Mouse (Mus musculus) heart, embryonic 14.5 days (tissue): ENCODE measurements around the gene Inf2. TPM values are rescaled to one million over a fixed set of nuclear protein-coding genes. Genes with fewer than 3 reads are reported as not detected.

Source experiments
- ATAC-seq: fragments of 200-750 bp; cut with Nextera tagmentation; 2 replicates; pipeline ENCODE4 v1.8.0; 2017; ENCODE audit warnings: low read depth, moderate TSS enrichment; ENCODE audit not compliant: insufficient number of reproducible peaks, insufficient read depth, low FRiP score
- H3K27ac ChIP-seq, 2 experiments: fragments of 200-500 bp in 1 of 2; fragments of 300-500 bp in 1 of 2; sonication (generic) in 1 of 2; replicated peaks in 1 of 2; 2 replicates each; pipeline ENCODE4 v1.5.1; 2012 to 2014; ENCODE audit warnings: low read depth in 2 of 2, low read length in 2 of 2, control low read depth in 1 of 2, mild to moderate bottlenecking in 1 of 2, mixed read lengths in 1 of 2; ENCODE audit not compliant: control insufficient read depth in 1 of 2, insufficient read depth in 1 of 2
- H3K27me3 ChIP-seq: fragments of 300-500 bp; sonication (generic); 2 replicates; pipeline ENCODE4 v1.6.1; 2014; ENCODE audit warnings: mild to moderate bottlenecking, low read length, control low read depth; ENCODE audit not compliant: control insufficient read depth, insufficient read depth
- H3K36me3 ChIP-seq: fragments of 300-500 bp; sonication (generic); 2 replicates; pipeline ENCODE4 v1.6.1; 2014; ENCODE audit warnings: mild to moderate bottlenecking, control low read depth, low read length, mixed read lengths; ENCODE audit not compliant: control insufficient read depth, insufficient read depth
- H3K4me1 ChIP-seq, 2 experiments: fragments of 200-500 bp in 1 of 2; fragments of 300-500 bp in 1 of 2; sonication (generic) in 1 of 2; 2 replicates each; pipeline ENCODE4 v1.6.1; 2012 to 2014; ENCODE audit warnings: low read length in 2 of 2, control low read depth in 1 of 2, mixed read lengths in 1 of 2; ENCODE audit not compliant: control insufficient read depth in 2 of 2, insufficient read depth in 2 of 2
- H3K4me2 ChIP-seq: fragments of 300-500 bp; sonication (generic); 2 replicates; pipeline ENCODE4 v1.6.1; 2014; ENCODE audit warnings: mild to moderate bottlenecking, low read length
- H3K4me3 ChIP-seq, 2 experiments: fragments of 200-500 bp in 1 of 2; fragments of 300-500 bp in 1 of 2; sonication (generic) in 1 of 2; 2 replicates each; pipeline ENCODE4 v1.5.1; 2012 to 2014; ENCODE audit warnings: low read length in 2 of 2, mild to moderate bottlenecking in 2 of 2, control low read depth in 1 of 2, low read depth in 1 of 2, moderate library complexity in 1 of 2; ENCODE audit not compliant: control insufficient read depth in 1 of 2, insufficient read depth in 1 of 2
- H3K9ac ChIP-seq: fragments of 300-500 bp; sonication (generic); 2 replicates; pipeline ENCODE4 v1.6.1; 2014; ENCODE audit warnings: mild to moderate bottlenecking, low read length
- H3K9me3 ChIP-seq: fragments of 300-500 bp; sonication (generic); 2 replicates; pipeline ENCODE4 v1.6.1; 2016; ENCODE audit warnings: low read length, control low read depth; ENCODE audit not compliant: control insufficient read depth
- WGBS: fragments of 180-500 bp; shearing (Covaris S2); extraction: QIAGEN DNeasy Blood & Tissue Kit; methylation state at CpG from one replicate; pipeline ENCODE4 v1.1.7; 2014; 5-methylcytosine and 5-hydroxymethylcytosine counted together
- polyA plus RNA-seq: library from polyadenylated mRNA; unstranded; fragments of >200 nt; fragmentation: Nextera tagmentation; extraction: Ambion mirVana; gene quantifications from 2 replicates; pipeline ENCODE4 v1.2.1, GENCODE M21; 2014

Inf2 gene
- polyA plus RNA-seq, 1 experiment from 2014 or later, result 2.9 TPM

GRCm38 (mm10) chr12:112639526-112639925 is 50.9 kb downstream of the Inf2 start:
- 82% methylated on average over 10 of the region's 10 CpGs for WGBS
- no peak overlapping the region for H3K9ac ChIP-seq
- H3K27me3 ChIP-seq, result no peaks in the 10 kb centered on the region
- ATAC-seq, result no peak
- H3K9me3 ChIP-seq, result no peaks in the 10 kb centered on the region
- H3K4me2 ChIP-seq, result no peak overlapping the region
- H3K4me3 ChIP-seq, result no peak overlapping the region
- H3K27ac ChIP-seq, result no peak overlapping the region
- peaks cover 44% of the 10 kb centered on the region for H3K36me3 ChIP-seq
- H3K4me1 ChIP-seq, result peaks cover 2 to 4% of the 10 kb centered on the region in 2 experiments; a peak in 2 of 4 replicates

- Histone ChIP-seq H3K9ac (no peak overlapping the region), H3K27ac (no peak overlapping the region), H3K9me3 (no peaks in the 10 kb centered on the region), H3K27me3 (no peaks in the 10 kb centered on the region), H3K4me1 (peaks cover 10 to 21% of the 10 kb centered on the region in 2 experiments), H3K36me3 (peaks cover 38% of the 10 kb centered on the region), H3K4me2 (no peak overlapping the region), H3K4me3 (no peak overlapping the region)
- ATAC-seq, result no peak
- 81% methylated on average over 6 of the region's 6 CpGs for WGBS
Observed at GRCm38 (mm10) chr12:112643126-112643525, 54.5 kb downstream of the Inf2 start.

- H3K4me2 ChIP-seq, result peak within 1 kb of the TSS; percentile 92
- 1% methylated on average over 46 of the region's 46 CpGs for WGBS
- peak within 1 kb of the TSS; percentile 83 to 89 for H3K27ac ChIP-seq
- peak within 1 kb of the TSS; percentile 68 to 82 for H3K4me3 ChIP-seq
- H3K36me3 ChIP-seq, result peaks cover 38% of the 10 kb centered on the region
- peak within 1 kb of the TSS; percentile 87 for H3K9ac ChIP-seq
- peaks cover 10 to 21% of the 10 kb centered on the region in 2 experiments for H3K4me1 ChIP-seq
- H3K9me3 ChIP-seq, result no peaks in the 10 kb centered on the region
- ATAC-seq, result peak; percentile 97
- H3K27me3 ChIP-seq, result no peaks in the 10 kb centered on the region
Observed at GRCm38 (mm10) chr12:112644180-112644854, 55.7 kb downstream of the Inf2 start, which contains the start of gene Siva1. TSS of gene Siva1 (plus strand) at chr12:112644679.

GRCm38 (mm10) chr12:112644855-112645506 is 56.4 kb downstream of the Inf2 start:
- no peak for ATAC-seq
- under 1% methylated on average over 75 of the region's 75 CpGs for WGBS
- peak overlapping the region; percentile 92 for H3K4me2 ChIP-seq
- peak overlapping the region; percentile 68 to 82 for H3K4me3 ChIP-seq
- peak overlapping the region; percentile 87 for H3K9ac ChIP-seq
- H3K27me3 ChIP-seq, result no peaks in the 10 kb centered on the region
- H3K27ac ChIP-seq, result peak overlapping the region; percentile 83 to 89
- no peaks in the 10 kb centered on the region for H3K9me3 ChIP-seq
- peaks cover 35% of the 10 kb centered on the region for H3K36me3 ChIP-seq
- peaks cover 10 to 21% of the 10 kb centered on the region in 2 experiments for H3K4me1 ChIP-seq

GRCm38 (mm10) chr12:112646139-112646538 is 57.6 kb downstream of the Inf2 start:
- H3K9ac ChIP-seq, result peak overlapping the region; percentile 87

GRCm38 (mm10) chr12:112648081-112648480 is 59.5 kb downstream of the Inf2 start:
- 93% methylated on average over 5 of the region's 5 CpGs for WGBS
- Histone ChIP-seq H3K27me3 (no peaks in the 10 kb centered on the region), H3K4me2 (no peak overlapping the region), H3K27ac (no peak overlapping the region), H3K4me1 (peaks cover 10 to 21% of the 10 kb centered on the region in 2 experiments), H3K36me3 (peaks cover 58% of the 10 kb centered on the region), H3K4me3 (no peak overlapping the region), H3K9ac (no peak overlapping the region), H3K9me3 (no peaks in the 10 kb centered on the region)
- ATAC-seq, result no peak

More at GRCm38 (mm10) chr12:112646139-112646538, 57.6 kb downstream of the Inf2 start:
- Histone ChIP-seq H3K4me2 (peak overlapping the region; percentile 92), H3K27me3 (no peaks in the 10 kb centered on the region), H3K27ac (no peak overlapping the region), H3K36me3 (peaks cover 40% of the 10 kb centered on the region), H3K9me3 (no peaks in the 10 kb centered on the region), H3K4me3 (peak overlapping the region in 1 of 2 experiments; percentile 68; a peak in 2 of 4 replicates), H3K4me1 (peaks cover 10 to 21% of the 10 kb centered on the region in 2 experiments)
- 58% methylated on average over 6 of the region's 6 CpGs for WGBS
- ATAC-seq, result no peak

- peaks cover 91% of the 10 kb centered on the region for H3K36me3 ChIP-seq
- no peak overlapping the region for H3K27ac ChIP-seq
- no peak overlapping the region for H3K4me3 ChIP-seq
- H3K27me3 ChIP-seq, result no peaks in the 10 kb centered on the region
- no peak overlapping the region for H3K4me2 ChIP-seq
- H3K9me3 ChIP-seq, result no peaks in the 10 kb centered on the region
- H3K9ac ChIP-seq, result no peak overlapping the region
- no peak for ATAC-seq
- peaks cover 15 to 20% of the 10 kb centered on the region in 2 experiments for H3K4me1 ChIP-seq
- 86% methylated on average over 5 of the region's 5 CpGs for WGBS
Observed at GRCm38 (mm10) chr12:112651778-112652439, 63.3 kb downstream of the Inf2 start.
